Mouse (Mus musculus) activated CD4-positive, CD25-positive, alpha-beta regulatory T cell, adult 4 months (primary cell): ENCODE data around the gene Sprr2a2. TPM values are rescaled to one million over a fixed set of nuclear protein-coding genes. Genes with fewer than 3 reads are reported as not detected.
"Not testable (repeated sequence)": the region's sequence is repeated elsewhere in the genome, so short reads cannot be mapped to it uniquely, and the experiment has no call there.

Experiments
- ATAC-seq: one replicate; pipeline ENCODE4 v1.8.0; 2017
- polyA plus RNA-seq, 2 experiments: library from polyadenylated mRNA; unstranded; fragments of 100-300 nt; shearing (Covaris generic); gene quantifications; one replicate each; pipeline ENCODE4 v1.2.1; 2017

The Sprr2a2 gene
- not detected for polyA plus RNA-seq

GRCm38 (mm10) chr3:92215569-92215968, at the start of gene Sprr2a2, which contains the start of gene Sprr2a1:
Gene Sprr2a2 (plus strand): TSS chr3:92215920.
Gene Sprr2a1 (plus strand): TSS chr3:92215799.
- ATAC-seq: not testable (repeated sequence)

- no peak for ATAC-seq
Observed at GRCm38 (mm10) chr3:92169847-92170246, 45.9 kb upstream of the Sprr2a2 start.

- ATAC-seq: no peak
Observed at GRCm38 (mm10) chr3:92176880-92177279, 38.8 kb upstream of the Sprr2a2 start.

GRCm38 (mm10) chr3:92195512-92196200, 20.1 kb upstream of the Sprr2a2 start:
- no peak for ATAC-seq

GRCm38 (mm10) chr3:92211133-92211925, 4.4 kb upstream of the Sprr2a2 start:
- ATAC-seq: not testable (repeated sequence)

GRCm38 (mm10) chr3:92212059-92212458, 3.7 kb upstream of the Sprr2a2 start:
- ATAC-seq: not testable (repeated sequence)

GRCm38 (mm10) chr3:92213651-92214050, 2.1 kb upstream of the Sprr2a2 start:
- not testable (repeated sequence) for ATAC-seq

- not testable (repeated sequence) for ATAC-seq
Observed at GRCm38 (mm10) chr3:92219031-92219430, 3.3 kb downstream of the Sprr2a2 start.

GRCm38 (mm10) chr3:92223708-92224107, 8.0 kb downstream of the Sprr2a2 start:
- ATAC-seq: not testable (repeated sequence)

- not testable (repeated sequence) for ATAC-seq
Observed at GRCm38 (mm10) chr3:92227410-92227809, 11.7 kb downstream of the Sprr2a2 start.

- not testable (repeated sequence) for ATAC-seq
Observed at GRCm38 (mm10) chr3:92236463-92237189, 20.9 kb downstream of the Sprr2a2 start.

GRCm38 (mm10) chr3:92238736-92239135, 23.0 kb downstream of the Sprr2a2 start:
- ATAC-seq: not testable (repeated sequence)

- not testable (repeated sequence) for ATAC-seq
Observed at GRCm38 (mm10) chr3:92239197-92239596, 23.5 kb downstream of the Sprr2a2 start.

GRCm38 (mm10) chr3:92244833-92245232, 29.1 kb downstream of the Sprr2a2 start:
- not testable (repeated sequence) for ATAC-seq

GRCm38 (mm10) chr3:92246245-92246644, 30.5 kb downstream of the Sprr2a2 start:
- not testable (repeated sequence) for ATAC-seq

- not testable (repeated sequence) for ATAC-seq
Observed at GRCm38 (mm10) chr3:92248494-92248893, 32.8 kb downstream of the Sprr2a2 start.

GRCm38 (mm10) chr3:92250450-92250849, 34.7 kb downstream of the Sprr2a2 start:
- ATAC-seq: not testable (repeated sequence)

- not testable (repeated sequence) for ATAC-seq
Observed at GRCm38 (mm10) chr3:92253860-92254259, 38.1 kb downstream of the Sprr2a2 start.

GRCm38 (mm10) chr3:92258526-92258925, 42.8 kb downstream of the Sprr2a2 start:
- not testable (repeated sequence) for ATAC-seq

- ATAC-seq: not testable (repeated sequence)
Observed at GRCm38 (mm10) chr3:92263462-92263861, 47.7 kb downstream of the Sprr2a2 start.

GRCm38 (mm10) chr3:92271414-92271985, 55.8 kb downstream of the Sprr2a2 start:
- ATAC-seq: not testable (repeated sequence)

- ATAC-seq: not testable (repeated sequence)
Observed at GRCm38 (mm10) chr3:92273504-92273903, 57.8 kb downstream of the Sprr2a2 start.
